Mouse (Mus musculus): ENCODE measurements around the gene Ttc8. TPM values are rescaled to one million over a fixed set of nuclear protein-coding genes. Genes with fewer than 3 reads are reported as not detected.

The Ttc8 gene
- polyA plus RNA-seq, 1 experiment from 2014 or later = 6.9 TPM

DNA sequence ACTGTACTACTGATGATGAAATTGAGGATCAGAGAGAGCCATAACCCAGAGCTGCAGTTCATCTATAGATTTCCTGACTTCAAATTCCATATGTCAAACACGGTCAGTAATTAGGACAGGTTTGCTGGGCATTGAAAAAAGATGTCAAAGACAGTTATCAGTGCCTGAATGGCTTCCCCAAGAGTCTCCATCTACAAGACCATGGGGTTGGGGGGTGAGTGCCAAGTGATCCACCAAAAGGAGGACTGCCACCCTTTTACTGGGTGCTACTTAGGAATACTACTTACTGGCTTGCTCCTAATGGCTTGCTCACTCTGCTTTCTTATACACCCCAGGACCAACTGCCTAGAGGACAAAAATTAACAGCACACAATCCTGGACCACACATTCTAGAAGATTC is 88.4 kb downstream of the Ttc8 start:
- H3K4me2 ChIP-seq (replicated peaks; ENCODE audit: low read depth) = no peak overlapping the region
- no peak for ATAC-seq
- 91% methylated on average over 1 of the region's 1 CpGs for WGBS
- no peaks in the 10 kb centered on the region for H3K9me3 ChIP-seq (ENCODE audit: control insufficient read depth)
- H3K27ac ChIP-seq (ENCODE audit: low read depth, low read length) = no peak overlapping the region
- no peaks in the 10 kb centered on the region for H3K36me3 ChIP-seq (ENCODE audit: control insufficient read depth, insufficient read depth)
- no peaks in the 10 kb centered on the region for H3K27me3 ChIP-seq (replicated peaks; ENCODE audit: control insufficient read depth, insufficient read depth, low read length)
- TF ChIP-seq CTCF (IDR thresholded peaks at IDR 0.05; ENCODE audit: low read depth) = no peak
- H3K9ac ChIP-seq (ENCODE audit: low read depth, low read length) = no peak overlapping the region
- no peak overlapping the region for H3K4me3 ChIP-seq (ENCODE audit: low read depth, low read length)
- H3K4me1 ChIP-seq (replicated peaks; ENCODE audit: control insufficient read depth, insufficient read depth, low read length) = no peaks in the 10 kb centered on the region

GRCm38 (mm10) chr12:99009430-99009829 is 89.1 kb downstream of the Ttc8 start:
- WGBS = 68% methylated on average over 4 of the region's 4 CpGs
- no peak for TF ChIP-seq CTCF (IDR thresholded peaks at IDR 0.05; ENCODE audit: low read depth)
- no peaks in the 10 kb centered on the region for H3K36me3 ChIP-seq (ENCODE audit: control insufficient read depth, insufficient read depth)
- no peak overlapping the region for H3K27ac ChIP-seq (ENCODE audit: low read depth, low read length)
- H3K9ac ChIP-seq (ENCODE audit: low read depth, low read length) = no peak overlapping the region
- no peaks in the 10 kb centered on the region for H3K27me3 ChIP-seq (replicated peaks; ENCODE audit: control insufficient read depth, insufficient read depth, low read length)
- H3K4me3 ChIP-seq (ENCODE audit: low read depth, low read length) = no peak overlapping the region
- no peaks in the 10 kb centered on the region for H3K9me3 ChIP-seq (ENCODE audit: control insufficient read depth)
- no peak for ATAC-seq
- no peaks in the 10 kb centered on the region for H3K4me1 ChIP-seq (replicated peaks; ENCODE audit: control insufficient read depth, insufficient read depth, low read length)
- H3K4me2 ChIP-seq (replicated peaks; ENCODE audit: low read depth) = no peak overlapping the region

DNA sequence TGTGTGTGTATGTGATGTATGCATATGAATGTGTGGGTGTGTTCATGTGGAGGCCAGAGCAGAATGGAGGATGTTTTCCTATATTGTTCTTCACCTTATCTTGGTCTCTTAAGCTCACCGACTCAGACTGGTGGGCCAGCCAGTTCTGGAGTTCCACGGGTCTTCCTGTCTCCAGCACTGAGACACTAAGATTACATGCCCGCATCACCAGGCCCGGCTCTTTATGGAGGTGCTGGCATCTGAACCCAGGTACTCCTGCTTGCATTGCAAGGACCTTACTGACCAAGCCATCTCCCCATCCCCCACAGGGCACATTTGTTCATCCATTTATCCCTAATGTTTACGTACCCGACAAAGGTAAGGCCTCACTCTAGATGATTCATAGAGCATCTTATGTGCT is 89.7 kb downstream of the Ttc8 start:
- WGBS = 81% methylated on average over 6 of the region's 6 CpGs
- Histone ChIP-seq H3K4me1 (replicated peaks; ENCODE audit: control insufficient read depth, insufficient read depth, low read length) (no peaks in the 10 kb centered on the region), H3K27me3 (replicated peaks; ENCODE audit: control insufficient read depth, insufficient read depth, low read length) (no peaks in the 10 kb centered on the region), H3K9me3 (ENCODE audit: control insufficient read depth) (no peaks in the 10 kb centered on the region), H3K27ac (ENCODE audit: low read depth, low read length) (no peak overlapping the region), H3K9ac (ENCODE audit: low read depth, low read length) (no peak overlapping the region), H3K36me3 (ENCODE audit: control insufficient read depth, insufficient read depth) (no peaks in the 10 kb centered on the region), H3K4me2 (replicated peaks; ENCODE audit: low read depth) (no peak overlapping the region), H3K4me3 (ENCODE audit: low read depth, low read length) (no peak overlapping the region)
- ATAC-seq = no peak
- TF ChIP-seq CTCF (IDR thresholded peaks at IDR 0.05; ENCODE audit: low read depth) = no peak

DNA sequence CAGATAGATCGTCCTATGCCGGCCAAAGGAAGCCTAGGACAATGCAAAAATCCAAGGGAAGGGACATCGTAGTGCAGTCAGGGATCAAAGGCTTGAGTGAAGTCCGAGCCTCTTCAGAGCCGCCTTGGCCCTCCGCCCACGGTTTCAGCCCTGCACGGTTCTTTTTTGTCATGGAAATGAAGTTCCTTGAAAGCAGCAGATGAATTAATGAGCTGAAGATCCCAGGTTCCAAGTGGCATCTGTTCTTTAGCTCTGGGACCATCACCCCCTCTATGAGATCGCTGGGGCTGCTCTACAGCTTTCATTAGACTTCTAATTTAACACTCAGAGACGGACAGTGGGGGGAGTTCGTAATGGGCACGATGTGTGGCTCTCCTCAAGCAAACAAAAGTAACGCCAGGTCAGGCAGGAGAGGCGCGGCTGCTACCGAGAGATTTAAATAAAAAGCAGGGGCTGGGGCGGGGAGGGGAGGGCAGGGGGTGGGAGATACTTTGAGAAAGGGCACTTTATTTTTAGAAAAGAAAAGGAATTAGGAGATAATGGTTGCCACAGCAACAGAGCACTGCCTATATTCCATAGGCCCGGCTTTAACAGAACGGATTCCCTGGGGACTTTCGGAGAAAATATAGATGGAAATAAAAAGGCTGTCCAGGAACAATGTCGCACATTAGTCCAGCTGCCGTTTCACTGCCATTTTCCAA is 90.9 kb downstream of the Ttc8 start:
- no peak for TF ChIP-seq CTCF (IDR thresholded peaks at IDR 0.05; ENCODE audit: low read depth)
- Histone ChIP-seq H3K27ac (ENCODE audit: low read depth, low read length) (no peak overlapping the region), H3K4me2 (replicated peaks; ENCODE audit: low read depth) (no peak overlapping the region), H3K4me1 (replicated peaks; ENCODE audit: control insufficient read depth, insufficient read depth, low read length) (no peaks in the 10 kb centered on the region), H3K4me3 (ENCODE audit: low read depth, low read length) (no peak overlapping the region), H3K9ac (ENCODE audit: low read depth, low read length) (no peak overlapping the region), H3K36me3 (ENCODE audit: control insufficient read depth, insufficient read depth) (no peaks in the 10 kb centered on the region), H3K27me3 (replicated peaks; ENCODE audit: control insufficient read depth, insufficient read depth, low read length) (no peaks in the 10 kb centered on the region), H3K9me3 (ENCODE audit: control insufficient read depth) (no peaks in the 10 kb centered on the region)
- WGBS = 18% methylated on average over 22 of the region's 22 CpGs
- ATAC-seq = no peak

GRCm38 (mm10) chr12:99015870-99016269 is 95.5 kb downstream of the Ttc8 start:
- ATAC-seq = no peak
- Histone ChIP-seq H3K27me3 (replicated peaks; ENCODE audit: control insufficient read depth, insufficient read depth, low read length) (no peaks in the 10 kb centered on the region), H3K4me1 (replicated peaks; ENCODE audit: control insufficient read depth, insufficient read depth, low read length) (no peaks in the 10 kb centered on the region), H3K9ac (ENCODE audit: low read depth, low read length) (no peak overlapping the region), H3K4me3 (ENCODE audit: low read depth, low read length) (no peak overlapping the region), H3K4me2 (replicated peaks; ENCODE audit: low read depth) (no peak overlapping the region), H3K27ac (ENCODE audit: low read depth, low read length) (no peak overlapping the region), H3K9me3 (ENCODE audit: control insufficient read depth) (no peaks in the 10 kb centered on the region), H3K36me3 (ENCODE audit: control insufficient read depth, insufficient read depth) (no peaks in the 10 kb centered on the region)
- WGBS = 80% methylated on average over 4 of the region's 4 CpGs
- TF ChIP-seq CTCF (IDR thresholded peaks at IDR 0.05; ENCODE audit: low read depth) = no peak

GRCm38 (mm10) chr12:99024430-99024960 is 104.1 kb downstream of the Ttc8 start:
- no peak overlapping the region for H3K4me3 ChIP-seq (ENCODE audit: low read depth, low read length)
- H3K27me3 ChIP-seq (replicated peaks; ENCODE audit: control insufficient read depth, insufficient read depth, low read length) = no peaks in the 10 kb centered on the region
- H3K9me3 ChIP-seq (ENCODE audit: control insufficient read depth) = no peaks in the 10 kb centered on the region
- H3K4me1 ChIP-seq (replicated peaks; ENCODE audit: control insufficient read depth, insufficient read depth, low read length) = no peaks in the 10 kb centered on the region
- no peak overlapping the region for H3K4me2 ChIP-seq (replicated peaks; ENCODE audit: low read depth)
- no peaks in the 10 kb centered on the region for H3K36me3 ChIP-seq (ENCODE audit: control insufficient read depth, insufficient read depth)
- TF ChIP-seq CTCF (IDR thresholded peaks at IDR 0.05; ENCODE audit: low read depth) = no peak
- H3K9ac ChIP-seq (ENCODE audit: low read depth, low read length) = no peak overlapping the region
- WGBS = 90% methylated on average over 6 of the region's 6 CpGs
- ATAC-seq = no peak
- no peak overlapping the region for H3K27ac ChIP-seq (ENCODE audit: low read depth, low read length)
